Mouse (Mus musculus) thymus, adult 2 months (tissue): ENCODE measurements at regions not wholly inside any gene's neighbourhood (a gene's known extent, or its start where the extent isn't known, plus 50 kb on each side); places are given as distances from the start of the nearest gene placed in this dataset.
A peak's percentile ranks its signal among the peaks of the same experiment; 100 is the strongest.

Experiments
- DNase-seq: peaks from one replicate; pipeline ENCODE4 v3.0.0; 2021
- H3K27ac ChIP-seq: fragments of 200-500 bp; 2 replicates; pipeline ENCODE4 v1.5.1; 2012; ENCODE audit warnings: low read length, control low read depth; ENCODE audit not compliant: control insufficient read depth, insufficient read depth
- H3K27me3 ChIP-seq: fragments of 200-500 bp; 2 replicates; pipeline ENCODE4 v1.6.1; 2012; ENCODE audit warnings: mild to moderate bottlenecking, low read length, moderate library complexity, mixed read lengths; ENCODE audit not compliant: control insufficient read depth, insufficient read depth
- H3K36me3 ChIP-seq: fragments of 200-500 bp; 2 replicates; pipeline ENCODE4 v1.6.1; 2012; ENCODE audit warnings: mild to moderate bottlenecking, low read length, moderate library complexity; ENCODE audit not compliant: control insufficient read depth, insufficient read depth
- H3K4me1 ChIP-seq: fragments of 200-500 bp; replicated peaks from 2 replicates; pipeline ENCODE4 v1.6.1; 2012; ENCODE audit warnings: low read length; ENCODE audit not compliant: control insufficient read depth, insufficient read depth
- H3K4me3 ChIP-seq: fragments of 200-500 bp; 2 replicates; pipeline ENCODE4 v1.5.1; 2012; ENCODE audit warnings: mild to moderate bottlenecking, low read length, control low read depth, moderate library complexity; ENCODE audit not compliant: control insufficient read depth, insufficient read depth
- CTCF ChIP-seq: fragments of 200-500 bp; IDR thresholded peaks from 2 replicates; pipeline ENCODE4 v1.5.1; 2012; ENCODE audit warnings: mild to moderate bottlenecking, control low read depth, low read length, moderate library complexity, borderline replicate concordance; ENCODE audit not compliant: control insufficient read depth, poor library complexity, insufficient read depth; ENCODE audit errors: extremely low read depth
- POLR2A ChIP-seq: fragments of 200-500 bp; IDR thresholded peaks from 2 replicates; pipeline ENCODE4 v1.6.1; 2012; ENCODE audit warnings: mild to moderate bottlenecking, low read length, control low read depth, moderate library complexity; ENCODE audit not compliant: control insufficient read depth, poor library complexity, insufficient read depth; ENCODE audit errors: extremely low read depth
- WGBS: fragments of 180-500 bp; shearing (Covaris S2); methylation state at CpG from one replicate; pipeline ENCODE4 v1.1.7; 2018; 5-methylcytosine and 5-hydroxymethylcytosine counted together

DNA sequence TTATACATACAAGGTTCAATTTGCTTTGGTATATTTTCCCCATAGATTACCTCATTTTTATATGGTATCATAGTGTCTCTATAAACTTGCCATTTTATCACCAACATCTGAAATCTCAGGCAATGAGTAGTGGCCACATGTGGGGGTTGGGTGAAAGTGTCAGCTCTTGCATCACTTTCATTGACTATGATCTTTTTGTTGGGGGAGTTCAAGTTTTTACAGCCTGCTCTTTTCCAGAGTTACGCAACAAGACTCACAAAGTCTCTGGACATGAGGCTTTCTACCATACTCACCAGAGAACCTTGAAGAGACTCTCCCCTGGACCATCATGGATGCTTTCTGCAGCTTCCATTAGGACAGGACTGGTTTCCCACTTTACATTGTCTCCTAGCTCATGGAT, 106.1 kb upstream of the Rmdn2 start:
- H3K36me3 ChIP-seq = no peaks in the 10 kb centered on the region
- 100% methylated on average over 1 of the region's 1 CpGs for WGBS
- no peak for TF ChIP-seq CTCF
- no peak for TF ChIP-seq POLR2A
- no peaks in the 10 kb centered on the region for H3K27me3 ChIP-seq
- no peak for DNase-seq
- H3K4me1 ChIP-seq = no peaks in the 10 kb centered on the region
- H3K27ac ChIP-seq = no peak overlapping the region
- no peak overlapping the region for H3K4me3 ChIP-seq

DNA sequence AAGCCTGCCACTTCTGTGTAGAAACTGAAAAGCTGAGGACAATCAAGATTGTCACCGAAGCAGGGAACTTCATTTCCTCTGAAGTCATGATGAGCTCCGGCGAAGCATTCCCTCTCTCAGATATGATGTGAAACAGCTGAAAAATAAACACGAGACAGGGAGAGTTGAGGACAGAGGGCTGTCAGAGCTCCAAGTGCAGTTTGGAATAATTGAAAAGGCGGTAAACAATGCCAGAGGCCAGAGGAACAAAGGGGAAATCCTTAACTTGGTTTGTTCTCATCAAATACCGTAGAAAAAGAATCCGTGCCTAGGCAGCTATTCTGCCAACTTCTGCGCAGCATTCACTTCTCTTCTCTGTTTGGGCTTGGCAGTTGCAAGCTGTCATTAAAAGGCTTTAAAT, 102.4 kb upstream of the Rmdn2 start:
- Histone ChIP-seq H3K4me3 (no peak overlapping the region), H3K4me1 (no peaks in the 10 kb centered on the region), H3K36me3 (no peaks in the 10 kb centered on the region), H3K27me3 (no peaks in the 10 kb centered on the region), H3K27ac (no peak overlapping the region)
- DNase-seq = no peak
- no peak for TF ChIP-seq POLR2A
- TF ChIP-seq CTCF = no peak
- 89% methylated on average over 8 of the region's 8 CpGs for WGBS

- H3K27ac ChIP-seq = no peak overlapping the region
- WGBS = 91% methylated on average over 11 of the region's 11 CpGs
- TF ChIP-seq POLR2A (no peak), CTCF (no peak)
- no peaks in the 10 kb centered on the region for H3K4me1 ChIP-seq
- DNase-seq = no peak
- no peak overlapping the region for H3K4me3 ChIP-seq
- no peaks in the 10 kb centered on the region for H3K36me3 ChIP-seq
- H3K27me3 ChIP-seq = no peaks in the 10 kb centered on the region
Measured at GRCm38 (mm10) chr17:79509957-79510710, 101.5 kb upstream of the Rmdn2 start.

GRCm38 (mm10) chr17:79511218-79511617, 100.4 kb upstream of the Rmdn2 start:
- no peak for TF ChIP-seq POLR2A
- no peak for TF ChIP-seq CTCF

GRCm38 (mm10) chr17:79514076-79514475, 97.6 kb upstream of the Rmdn2 start:
- Histone ChIP-seq H3K36me3 (no peaks in the 10 kb centered on the region), H3K4me1 (no peaks in the 10 kb centered on the region), H3K27ac (no peak overlapping the region), H3K4me3 (no peak overlapping the region), H3K27me3 (no peaks in the 10 kb centered on the region)
- TF ChIP-seq CTCF (no peak), POLR2A (no peak)
- 93% methylated on average over 7 of the region's 7 CpGs for WGBS
- no peak for DNase-seq

More at GRCm38 (mm10) chr17:79511218-79511617, 100.4 kb upstream of the Rmdn2 start:
- Histone ChIP-seq H3K27ac (no peak overlapping the region), H3K27me3 (no peaks in the 10 kb centered on the region), H3K4me3 (no peak overlapping the region), H3K36me3 (no peaks in the 10 kb centered on the region), H3K4me1 (no peaks in the 10 kb centered on the region)
- WGBS = 95% methylated on average over 9 of the region's 9 CpGs
- DNase-seq = no peak

DNA sequence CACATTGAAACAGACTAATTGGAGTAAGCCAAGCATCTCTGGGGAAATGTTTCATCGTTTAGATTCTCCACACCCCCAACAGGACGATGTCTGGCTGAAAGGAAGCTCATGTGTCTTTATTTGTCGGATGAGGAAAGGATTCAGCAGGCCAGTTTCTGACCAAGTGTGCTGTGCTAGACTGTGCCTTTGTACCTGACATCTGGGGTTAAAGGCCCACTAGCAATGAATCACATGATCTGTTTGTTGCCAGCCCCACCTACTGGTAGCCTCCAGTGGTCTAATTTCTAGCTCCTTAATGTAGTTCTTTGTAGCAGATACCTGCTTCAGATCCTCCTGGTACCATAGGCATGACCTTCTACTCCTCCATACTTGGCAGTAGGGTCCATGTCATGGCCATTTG, 93.5 kb upstream of the Rmdn2 start:
- H3K27me3 ChIP-seq = no peaks in the 10 kb centered on the region
- peak; percentile 38 for DNase-seq

More for the DNA sequence above, 93.5 kb upstream of the Rmdn2 start:
- H3K4me3 ChIP-seq = no peak overlapping the region
- no peak overlapping the region for H3K27ac ChIP-seq
- H3K36me3 ChIP-seq = no peaks in the 10 kb centered on the region
- 81% methylated on average over 3 of the region's 3 CpGs for WGBS
- TF ChIP-seq POLR2A (no peak), CTCF (no peak)
- no peaks in the 10 kb centered on the region for H3K4me1 ChIP-seq
